Mouse (Mus musculus) embryonic facial prominence, embryonic 14.5 days (tissue): ENCODE measurements at regions not wholly inside any gene's neighbourhood (a gene's known extent, or its start where the extent isn't known, plus 50 kb on each side); places are given as distances from the start of the nearest gene placed in this dataset.
A peak's percentile ranks its signal among the peaks of the same experiment; 100 is the strongest.

ENCODE experiments used
- ATAC-seq: fragments of 200-750 bp; cut with Nextera tagmentation; 2 replicates; pipeline ENCODE4 v1.8.0; 2017; ENCODE audit warnings: low read depth, moderate number of reproducible peaks, moderate TSS enrichment
- DNase-seq: peaks from one replicate; pipeline ENCODE4 v3.0.0-alpha.2; 2015; ENCODE audit warnings: low spot score
- H3K27ac ChIP-seq: fragments of 300-500 bp; sonication (generic); replicated peaks from 2 replicates; pipeline ENCODE4 v1.5.1; 2014; ENCODE audit warnings: low read depth, mild to moderate bottlenecking, low read length, moderate library complexity
- H3K27me3 ChIP-seq: fragments of 300-500 bp; sonication (generic); replicated peaks from 2 replicates; pipeline ENCODE4 v1.6.1; 2014; ENCODE audit warnings: low read length; ENCODE audit not compliant: control insufficient read depth, insufficient read depth
- H3K36me3 ChIP-seq: fragments of 300-500 bp; sonication (generic); 2 replicates; pipeline ENCODE4 v1.6.1; 2014; ENCODE audit warnings: low read length, mixed read lengths; ENCODE audit not compliant: control insufficient read depth, insufficient read depth
- H3K4me1 ChIP-seq: fragments of 300-500 bp; sonication (generic); 2 replicates; pipeline ENCODE4 v1.6.1; 2014; ENCODE audit warnings: antibody characterized with exemption, low read length; ENCODE audit not compliant: control insufficient read depth, insufficient read depth
- H3K4me2 ChIP-seq: fragments of 300-500 bp; sonication (generic); 2 replicates; pipeline ENCODE4 v1.6.1; 2014; ENCODE audit warnings: low read depth, mild to moderate bottlenecking, low read length, moderate library complexity, mixed read lengths
- H3K4me3 ChIP-seq: fragments of 300-500 bp; sonication (generic); 2 replicates; pipeline ENCODE4 v1.5.1; 2014; ENCODE audit warnings: low read depth, mild to moderate bottlenecking, low read length
- H3K9ac ChIP-seq: fragments of 300-500 bp; sonication (generic); 2 replicates; pipeline ENCODE4 v1.6.1; 2014; ENCODE audit warnings: low read depth, mild to moderate bottlenecking, low read length, moderate library complexity, mixed read lengths
- H3K9me3 ChIP-seq: fragments of 300-500 bp; sonication (generic); 2 replicates; pipeline ENCODE4 v1.6.1; 2016; ENCODE audit warnings: low read length; ENCODE audit not compliant: control insufficient read depth
- WGBS: fragments of 180-500 bp; shearing (Covaris S2); extraction: QIAGEN DNeasy Blood & Tissue Kit; methylation state at CpG from one replicate; pipeline ENCODE4 v1.1.7; 2014; 5-methylcytosine and 5-hydroxymethylcytosine counted together

- Histone ChIP-seq H3K27ac (no peak overlapping the region), H3K4me2 (no peak overlapping the region), H3K4me3 (no peak overlapping the region), H3K27me3 (no peaks in the 10 kb centered on the region), H3K4me1 (peaks cover 3% of the 10 kb centered on the region; the same call in 1 of the 2 replicates), H3K9ac (no peak overlapping the region), H3K36me3 (no peaks in the 10 kb centered on the region), H3K9me3 (no peaks in the 10 kb centered on the region)
- 56% methylated on average over 5 of the region's 5 CpGs for WGBS
- ATAC-seq (no peak), DNase-seq (peak; percentile 37)
Measured at GRCm38 (mm10) chr6:18697536-18697935, 150.8 kb upstream of the Lsm8 start.

GRCm38 (mm10) chr6:18698989-18699728 lies 149.2 kb upstream of the Lsm8 start:
- peak; percentile 77 for DNase-seq
- Histone ChIP-seq H3K9me3 (no peaks in the 10 kb centered on the region), H3K27ac (no peak overlapping the region), H3K27me3 (no peaks in the 10 kb centered on the region), H3K4me1 (peaks cover 3% of the 10 kb centered on the region; the same call in 1 of the 2 replicates), H3K4me2 (0 out of 2 replicates have a peak overlapping the region, but pooled peaks have one; percentile 28), H3K9ac (no peak overlapping the region), H3K36me3 (no peaks in the 10 kb centered on the region), H3K4me3 (no peak overlapping the region)
- ATAC-seq = no peak
- 31% methylated on average over 4 of the region's 4 CpGs for WGBS

- no peak for ATAC-seq
Measured at GRCm38 (mm10) chr6:18699729-18700386, 148.5 kb upstream of the Lsm8 start.

GRCm38 (mm10) chr6:18710763-18711162 lies 137.6 kb upstream of the Lsm8 start:
- Histone ChIP-seq H3K4me1 (no peaks in the 10 kb centered on the region), H3K27me3 (no peaks in the 10 kb centered on the region), H3K27ac (no peak overlapping the region), H3K4me3 (no peak overlapping the region), H3K9ac (no peak overlapping the region), H3K4me2 (no peak overlapping the region), H3K9me3 (no peaks in the 10 kb centered on the region), H3K36me3 (no peaks in the 10 kb centered on the region)
- DNase-seq (no peak), ATAC-seq (no peak)
- WGBS = 88% methylated on average over 1 of the region's 1 CpGs

More at GRCm38 (mm10) chr6:18699729-18700386, 148.5 kb upstream of the Lsm8 start:
- H3K4me2 ChIP-seq = 0 out of 2 replicates have a peak overlapping the region, but pooled peaks have one; percentile 28
- no peaks in the 10 kb centered on the region for H3K27me3 ChIP-seq
- no peaks in the 10 kb centered on the region for H3K36me3 ChIP-seq
- H3K4me1 ChIP-seq = peaks cover 3% of the 10 kb centered on the region; the same call in 1 of the 2 replicates
- DNase-seq = no peak
- H3K9ac ChIP-seq = no peak overlapping the region
- no peaks in the 10 kb centered on the region for H3K9me3 ChIP-seq
- H3K27ac ChIP-seq = no peak overlapping the region
- 14% methylated on average over 12 of the region's 12 CpGs for WGBS
- no peak overlapping the region for H3K4me3 ChIP-seq

GRCm38 (mm10) chr6:18748859-18749258 lies 99.5 kb upstream of the Lsm8 start:
- no peak overlapping the region for H3K4me2 ChIP-seq
- no peaks in the 10 kb centered on the region for H3K4me1 ChIP-seq
- H3K9ac ChIP-seq = no peak overlapping the region
- no peak overlapping the region for H3K4me3 ChIP-seq
- DNase-seq (peak; percentile 56), ATAC-seq (peak; percentile 71; the same call in 1 of the 2 replicates)
- H3K27me3 ChIP-seq = no peaks in the 10 kb centered on the region
- WGBS = 30% methylated on average over 2 of the region's 2 CpGs
- no peaks in the 10 kb centered on the region for H3K9me3 ChIP-seq
- H3K36me3 ChIP-seq = no peaks in the 10 kb centered on the region
- H3K27ac ChIP-seq = no peak overlapping the region

GRCm38 (mm10) chr6:18764536-18764935 lies 83.8 kb upstream of the Lsm8 start:
- Histone ChIP-seq H3K9me3 (no peaks in the 10 kb centered on the region), H3K4me2 (no peak overlapping the region), H3K27ac (no peak overlapping the region), H3K9ac (no peak overlapping the region), H3K4me1 (no peaks in the 10 kb centered on the region), H3K27me3 (no peaks in the 10 kb centered on the region), H3K4me3 (no peak overlapping the region), H3K36me3 (no peaks in the 10 kb centered on the region)
- DNase-seq = no peak
- ATAC-seq = no peak
- WGBS = 90% methylated on average over 2 of the region's 2 CpGs

GRCm38 (mm10) chr6:18795390-18795789 lies 53.0 kb upstream of the Lsm8 start:
- 77% methylated on average over 4 of the region's 4 CpGs for WGBS
- H3K9ac ChIP-seq = no peak overlapping the region
- H3K9me3 ChIP-seq = no peaks in the 10 kb centered on the region
- no peak overlapping the region for H3K4me2 ChIP-seq
- no peak overlapping the region for H3K27ac ChIP-seq
- H3K4me1 ChIP-seq = no peaks in the 10 kb centered on the region
- ATAC-seq = no peak
- no peaks in the 10 kb centered on the region for H3K27me3 ChIP-seq
- H3K36me3 ChIP-seq = no peaks in the 10 kb centered on the region
- DNase-seq = no peak
- no peak overlapping the region for H3K4me3 ChIP-seq

GRCm38 (mm10) chr6:18795847-18796246 lies 52.5 kb upstream of the Lsm8 start:
- no peak for ATAC-seq
- no peak overlapping the region for H3K4me2 ChIP-seq
- H3K27me3 ChIP-seq = no peaks in the 10 kb centered on the region
- WGBS = 58% methylated on average over 1 of the region's 1 CpGs
- no peaks in the 10 kb centered on the region for H3K4me1 ChIP-seq
- no peak overlapping the region for H3K4me3 ChIP-seq
- H3K9me3 ChIP-seq = no peaks in the 10 kb centered on the region
- no peaks in the 10 kb centered on the region for H3K36me3 ChIP-seq
- H3K27ac ChIP-seq = no peak overlapping the region
- no peak for DNase-seq
- H3K9ac ChIP-seq = no peak overlapping the region
